Mouse (Mus musculus) bone marrow macrophage, adult 2 months (primary cell): ENCODE measurements around the gene Tcl1.
"Not testable (repeated sequence)": the region's sequence is repeated elsewhere in the genome, so short reads cannot be mapped to it uniquely, and the experiment has no call there.

ENCODE experiments used
- CTCF ChIP-seq: IDR thresholded peaks from 2 replicates; pipeline ENCODE4 v1.5.1; 2012; ENCODE audit warnings: low read depth, mild to moderate bottlenecking, low read length, moderate library complexity
- POLR2A ChIP-seq: IDR thresholded peaks from 2 replicates; pipeline ENCODE4 v1.6.1; 2012; ENCODE audit warnings: mild to moderate bottlenecking, low read depth, low read length, borderline replicate concordance

GRCm38 (mm10) chr12:105190743-105191142 lies 31.9 kb downstream of the Tcl1 start, which contains the start of gene Tcl1b3:
- not testable (repeated sequence) for TF ChIP-seq POLR2A, CTCF
